Mouse (Mus musculus): ENCODE results near the gene Jam3. TPM values are rescaled to one million over a fixed set of nuclear protein-coding genes. Genes with fewer than 3 reads are reported as not detected.

Jam3 gene
- polyA plus RNA-seq (2014; fragmentation: Nextera tagmentation; extraction: Ambion mirVana), result 36.1 and 49.7 TPM in 2 replicates

- Histone ChIP-seq H3K9me3 (ENCODE audit: control insufficient read depth, low read length) (no peaks in the 10 kb centered on the region), H3K36me3 (ENCODE audit: control insufficient read depth, insufficient read depth, low read length) (no peaks in the 10 kb centered on the region), H3K4me3 (ENCODE audit: low read depth, low read length) (peak within 1 kb of the TSS; percentile 88), H3K27ac (ENCODE audit: low read depth, low read length) (peak within 1 kb of the TSS; percentile 88), H3K9ac (replicated peaks; ENCODE audit: low read depth, low read length) (peak within 1 kb of the TSS; percentile 76), H3K4me2 (ENCODE audit: low read depth, low read length) (peak within 1 kb of the TSS; percentile 69), H3K4me1 (ENCODE audit: control insufficient read depth, insufficient read depth, low read length) (peaks cover 15% of the 10 kb centered on the region), H3K27me3 (ENCODE audit: control insufficient read depth, insufficient read depth, low read length) (no peaks in the 10 kb centered on the region)
- peak; percentile 99 for ATAC-seq (ENCODE audit: low read depth)
- under 1% methylated on average over 58 of the region's 58 CpGs for WGBS
Observed at GRCm38 (mm10) chr9:27154763-27155530, at the start of gene Jam3. Gene Jam3 (minus strand): TSS chr9:27155421.

- 65% methylated on average over 6 of the region's 6 CpGs for WGBS
- no peaks in the 10 kb centered on the region for H3K9me3 ChIP-seq (ENCODE audit: control insufficient read depth, low read length)
Observed at GRCm38 (mm10) chr9:27204201-27204600, 49.0 kb upstream of the Jam3 start.

GRCm38 (mm10) chr9:27203134-27203533, 47.9 kb upstream of the Jam3 start:
- Histone ChIP-seq H3K36me3 (ENCODE audit: control insufficient read depth, insufficient read depth, low read length) (no peaks in the 10 kb centered on the region), H3K9me3 (ENCODE audit: control insufficient read depth, low read length) (no peaks in the 10 kb centered on the region), H3K9ac (replicated peaks; ENCODE audit: low read depth, low read length) (no peak overlapping the region), H3K27ac (ENCODE audit: low read depth, low read length) (peak overlapping the region; percentile 66), H3K4me1 (ENCODE audit: control insufficient read depth, insufficient read depth, low read length) (peaks cover 24% of the 10 kb centered on the region), H3K4me2 (ENCODE audit: low read depth, low read length) (no peak overlapping the region), H3K4me3 (ENCODE audit: low read depth, low read length) (no peak overlapping the region), H3K27me3 (ENCODE audit: control insufficient read depth, insufficient read depth, low read length) (0 out of 2 replicates have a peak, but pooled peaks cover 2% of the 10 kb centered on the region)
- WGBS, result 3% methylated on average over 2 of the region's 2 CpGs
- ATAC-seq (ENCODE audit: low read depth), result peak; percentile 96

More at GRCm38 (mm10) chr9:27204201-27204600, 49.0 kb upstream of the Jam3 start:
- Histone ChIP-seq H3K4me1 (ENCODE audit: control insufficient read depth, insufficient read depth, low read length) (peaks cover 24% of the 10 kb centered on the region), H3K4me2 (ENCODE audit: low read depth, low read length) (no peak overlapping the region), H3K9ac (replicated peaks; ENCODE audit: low read depth, low read length) (0 out of 2 replicates have a peak overlapping the region, but pooled peaks have one; percentile 3), H3K4me3 (ENCODE audit: low read depth, low read length) (no peak overlapping the region), H3K36me3 (ENCODE audit: control insufficient read depth, insufficient read depth, low read length) (no peaks in the 10 kb centered on the region), H3K27ac (ENCODE audit: low read depth, low read length) (peak overlapping the region; percentile 66), H3K27me3 (ENCODE audit: control insufficient read depth, insufficient read depth, low read length) (0 out of 2 replicates have a peak, but pooled peaks cover 2% of the 10 kb centered on the region)
- peak; percentile 52 for ATAC-seq (ENCODE audit: low read depth)

GRCm38 (mm10) chr9:27201472-27202219, 46.4 kb upstream of the Jam3 start:
- H3K27me3 ChIP-seq (ENCODE audit: control insufficient read depth, insufficient read depth, low read length), result 0 out of 2 replicates have a peak, but pooled peaks cover 2% of the 10 kb centered on the region
- no peak for ATAC-seq (ENCODE audit: low read depth)
- WGBS, result 83% methylated on average over 8 of the region's 8 CpGs

GRCm38 (mm10) chr9:27193592-27194080, 38.4 kb upstream of the Jam3 start:
- Histone ChIP-seq H3K4me3 (ENCODE audit: low read depth, low read length) (no peak overlapping the region), H3K9ac (replicated peaks; ENCODE audit: low read depth, low read length) (no peak overlapping the region), H3K4me2 (ENCODE audit: low read depth, low read length) (no peak overlapping the region), H3K9me3 (ENCODE audit: control insufficient read depth, low read length) (no peaks in the 10 kb centered on the region), H3K36me3 (ENCODE audit: control insufficient read depth, insufficient read depth, low read length) (no peaks in the 10 kb centered on the region), H3K4me1 (ENCODE audit: control insufficient read depth, insufficient read depth, low read length) (peaks cover 19% of the 10 kb centered on the region; the same call in 1 of the 2 replicates), H3K27me3 (ENCODE audit: control insufficient read depth, insufficient read depth, low read length) (no peaks in the 10 kb centered on the region), H3K27ac (ENCODE audit: low read depth, low read length) (no peak overlapping the region)
- ATAC-seq (ENCODE audit: low read depth), result no peak
- 55% methylated on average over 5 of the region's 6 CpGs for WGBS

More at GRCm38 (mm10) chr9:27201472-27202219, 46.4 kb upstream of the Jam3 start:
- no peak overlapping the region for H3K27ac ChIP-seq (ENCODE audit: low read depth, low read length)
- no peak overlapping the region for H3K9ac ChIP-seq (replicated peaks; ENCODE audit: low read depth, low read length)
- no peaks in the 10 kb centered on the region for H3K36me3 ChIP-seq (ENCODE audit: control insufficient read depth, insufficient read depth, low read length)
- H3K9me3 ChIP-seq (ENCODE audit: control insufficient read depth, low read length), result no peaks in the 10 kb centered on the region
- peaks cover 24% of the 10 kb centered on the region for H3K4me1 ChIP-seq (ENCODE audit: control insufficient read depth, insufficient read depth, low read length)
- no peak overlapping the region for H3K4me3 ChIP-seq (ENCODE audit: low read depth, low read length)
- no peak overlapping the region for H3K4me2 ChIP-seq (ENCODE audit: low read depth, low read length)

- no peaks in the 10 kb centered on the region for H3K9me3 ChIP-seq (ENCODE audit: control insufficient read depth, low read length)
- no peak overlapping the region for H3K9ac ChIP-seq (replicated peaks; ENCODE audit: low read depth, low read length)
- peaks cover 19% of the 10 kb centered on the region; the same call in 1 of the 2 replicates for H3K4me1 ChIP-seq (ENCODE audit: control insufficient read depth, insufficient read depth, low read length)
- no peak overlapping the region for H3K4me3 ChIP-seq (ENCODE audit: low read depth, low read length)
- H3K36me3 ChIP-seq (ENCODE audit: control insufficient read depth, insufficient read depth, low read length), result no peaks in the 10 kb centered on the region
- 68% methylated on average over 10 of the region's 10 CpGs for WGBS
- H3K4me2 ChIP-seq (ENCODE audit: low read depth, low read length), result peak overlapping the region; percentile 50; the same call in 1 of the 2 replicates
- H3K27me3 ChIP-seq (ENCODE audit: control insufficient read depth, insufficient read depth, low read length), result no peaks in the 10 kb centered on the region
- H3K27ac ChIP-seq (ENCODE audit: low read depth, low read length), result peak overlapping the region; percentile 72
- no peak for ATAC-seq (ENCODE audit: low read depth)
Observed at GRCm38 (mm10) chr9:27192761-27193591, 37.8 kb upstream of the Jam3 start.

GRCm38 (mm10) chr9:27192001-27192760, 37.0 kb upstream of the Jam3 start:
- no peaks in the 10 kb centered on the region for H3K9me3 ChIP-seq (ENCODE audit: control insufficient read depth, low read length)
- H3K4me2 ChIP-seq (ENCODE audit: low read depth, low read length), result peak overlapping the region; percentile 50
- peaks cover 19% of the 10 kb centered on the region; the same call in 1 of the 2 replicates for H3K4me1 ChIP-seq (ENCODE audit: control insufficient read depth, insufficient read depth, low read length)
- H3K27me3 ChIP-seq (ENCODE audit: control insufficient read depth, insufficient read depth, low read length), result no peaks in the 10 kb centered on the region
- no peaks in the 10 kb centered on the region for H3K36me3 ChIP-seq (ENCODE audit: control insufficient read depth, insufficient read depth, low read length)
- peak overlapping the region; percentile 72 for H3K27ac ChIP-seq (ENCODE audit: low read depth, low read length)
- ATAC-seq (ENCODE audit: low read depth), result peak; percentile 96
- 9% methylated on average over 14 of the region's 14 CpGs for whole genome bisulfite sequencing
- H3K9ac ChIP-seq (replicated peaks; ENCODE audit: low read depth, low read length), result peak overlapping the region; percentile 37
- H3K4me3 ChIP-seq (ENCODE audit: low read depth, low read length), result 0 out of 2 replicates have a peak overlapping the region, but pooled peaks have one; percentile 12

All from neural tube, embryonic 14.5 days (tissue).